1 mouse cellular context compared by ENCODE assay signal in genomic region chr6:135324686-135325300, GRCm38 (mm10).
TF ChIP-seq lines count a peak whose summit lies in the region.

No protein-coding gene starts in this region.

TF ChIP-seq in CH12.LX, 34 proteins besides CTCF, POLR2A, EP300 and RAD21 (continued from another document):
- peak; percentile 78 for TF ChIP-seq ETS1 (conservative IDR thresholded peaks at IDR 0.05; ENCODE audit: low read depth, low read length)
- no peak for TF ChIP-seq GABPA (IDR thresholded peaks at IDR 0.05; ENCODE audit: insufficient replicate concordance, low read depth, low read length)
- peak; percentile 52 for TF ChIP-seq USF1 (IDR thresholded peaks at IDR 0.05; ENCODE audit: low read depth, low read length)
- peak; percentile 69; the same call in 1 of the 2 replicates for TF ChIP-seq TCF12 (IDR thresholded peaks at IDR 0.05; ENCODE audit: low read depth, low read length)
- peak; percentile 97 for TF ChIP-seq BHLHE40 (IDR thresholded peaks at IDR 0.05; ENCODE audit: low read depth, low read length)
- TF ChIP-seq USF2 (conservative IDR thresholded peaks at IDR 0.05; ENCODE audit: low read depth, low read length), result peak; percentile 48
- no peak for TF ChIP-seq JUN (IDR thresholded peaks at IDR 0.05; ENCODE audit: insufficient read depth, low read depth, low read length)
- no peak for TF ChIP-seq JUND (conservative IDR thresholded peaks at IDR 0.05; ENCODE audit: low read depth, low read length)
